Mouse (Mus musculus): ENCODE data around the gene Pi16. TPM values are rescaled to one million over a fixed set of nuclear protein-coding genes. Genes with fewer than 3 reads are reported as not detected.
"Not testable (repeated sequence)": the region's sequence is repeated elsewhere in the genome, so short reads cannot be mapped to it uniquely, and the experiment has no call there.

Gene Pi16
- 3.5 and 4.0 TPM in 2 replicates for polyA plus RNA-seq (2015; fragmentation: Nextera tagmentation; extraction: Ambion mirVana)

DNA sequence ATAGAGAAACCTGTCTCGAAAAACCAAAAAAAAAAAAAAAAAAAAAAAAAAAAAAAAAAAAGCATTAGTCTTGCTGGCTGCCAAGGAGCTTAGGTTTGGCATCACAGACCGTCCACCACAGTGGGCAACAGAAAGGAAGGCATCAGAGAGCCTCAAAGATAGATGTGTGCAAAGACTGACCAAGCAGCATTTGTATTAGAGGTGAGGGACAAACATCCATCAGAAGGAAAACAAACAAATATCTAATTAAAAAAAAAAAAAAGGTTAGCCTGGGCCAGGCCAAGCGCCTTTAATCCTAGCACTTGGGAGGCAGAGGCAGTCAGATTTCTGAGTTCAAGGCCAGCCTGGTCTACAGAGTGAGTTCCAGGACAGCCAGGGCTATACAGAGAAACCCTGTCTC, at the start of gene Pi16:
Gene Pi16 (plus strand): TSS at position 301 of the 400 bp plus-strand sequence.
- Histone ChIP-seq H3K27me3 (ENCODE audit: control insufficient read depth, insufficient read depth, low read length) (peaks cover 21% of the 10 kb centered on the region), H3K27ac (ENCODE audit: low read length) (peak within 1 kb of the TSS; percentile 65)
- not testable (repeated sequence) for H3K9ac ChIP-seq (ENCODE audit: low read length); H3K4me1 ChIP-seq (ENCODE audit: control insufficient read depth, insufficient read depth, low read length); H3K4me3 ChIP-seq (ENCODE audit: low read length); H3K4me2 ChIP-seq (ENCODE audit: low read depth, low read length); H3K36me3 ChIP-seq (ENCODE audit: control insufficient read depth, insufficient read depth); ATAC-seq (replicated peaks; ENCODE audit: extremely low read depth, insufficient read depth, low FRiP score); H3K9me3 ChIP-seq (replicated peaks; ENCODE audit: control insufficient read depth, low read length)
- WGBS: 74% methylated on average over 3 of the region's 3 CpGs

DNA sequence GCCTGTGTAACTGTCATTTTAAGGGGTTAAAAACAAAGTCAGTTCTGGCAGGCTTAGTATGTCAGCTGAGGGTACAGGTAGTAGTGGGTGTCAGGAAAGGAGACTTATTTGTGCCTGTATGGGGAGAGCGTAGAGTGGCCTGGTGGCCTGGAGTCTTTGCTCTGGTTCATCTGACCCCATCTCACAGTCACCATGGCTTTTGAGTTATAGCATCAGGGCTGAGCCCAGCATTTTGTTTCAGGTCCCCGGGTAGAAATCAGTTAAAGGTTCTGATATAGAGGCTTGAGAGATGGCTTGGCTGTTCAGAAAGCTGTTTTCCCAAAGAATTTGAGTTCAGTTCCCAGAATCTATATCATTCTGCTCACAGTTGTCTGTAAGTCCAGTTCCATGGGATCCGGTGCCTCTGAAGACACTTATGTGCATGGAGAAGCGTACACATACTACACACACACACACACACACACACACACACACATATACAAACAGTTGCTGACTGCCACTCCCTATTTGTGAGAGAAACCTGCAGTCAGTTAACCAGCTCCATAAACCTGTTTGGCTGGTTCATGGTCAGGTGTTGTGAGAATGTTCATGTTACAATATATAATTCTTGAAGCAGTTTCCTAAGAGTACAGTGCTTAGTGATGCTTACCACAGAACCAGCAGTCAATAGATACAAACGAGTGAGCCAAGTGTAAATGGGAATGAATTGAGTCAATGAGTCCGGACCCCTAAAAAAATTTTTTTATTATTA, 49.4 kb upstream of the Pi16 start:
- WGBS: 55% methylated on average over 6 of the region's 6 CpGs
- peak overlapping the region; percentile 75 for H3K4me3 ChIP-seq (ENCODE audit: low read length)
- H3K27ac ChIP-seq (ENCODE audit: low read length): peak overlapping the region; percentile 91
- H3K9me3 ChIP-seq (replicated peaks; ENCODE audit: control insufficient read depth, low read length): no peaks in the 10 kb centered on the region
- H3K4me1 ChIP-seq (ENCODE audit: control insufficient read depth, insufficient read depth, low read length): peaks cover 23% of the 10 kb centered on the region
- no peaks in the 10 kb centered on the region for H3K27me3 ChIP-seq (ENCODE audit: control insufficient read depth, insufficient read depth, low read length)
- H3K36me3 ChIP-seq (ENCODE audit: control insufficient read depth, insufficient read depth): no peaks in the 10 kb centered on the region
- ATAC-seq (replicated peaks; ENCODE audit: extremely low read depth, insufficient read depth, low FRiP score): no peak; the same call in 1 of the 2 replicates
- H3K4me2 ChIP-seq (ENCODE audit: low read depth, low read length): peak overlapping the region; percentile 63
- peak overlapping the region; percentile 90 for H3K9ac ChIP-seq (ENCODE audit: low read length)

DNA sequence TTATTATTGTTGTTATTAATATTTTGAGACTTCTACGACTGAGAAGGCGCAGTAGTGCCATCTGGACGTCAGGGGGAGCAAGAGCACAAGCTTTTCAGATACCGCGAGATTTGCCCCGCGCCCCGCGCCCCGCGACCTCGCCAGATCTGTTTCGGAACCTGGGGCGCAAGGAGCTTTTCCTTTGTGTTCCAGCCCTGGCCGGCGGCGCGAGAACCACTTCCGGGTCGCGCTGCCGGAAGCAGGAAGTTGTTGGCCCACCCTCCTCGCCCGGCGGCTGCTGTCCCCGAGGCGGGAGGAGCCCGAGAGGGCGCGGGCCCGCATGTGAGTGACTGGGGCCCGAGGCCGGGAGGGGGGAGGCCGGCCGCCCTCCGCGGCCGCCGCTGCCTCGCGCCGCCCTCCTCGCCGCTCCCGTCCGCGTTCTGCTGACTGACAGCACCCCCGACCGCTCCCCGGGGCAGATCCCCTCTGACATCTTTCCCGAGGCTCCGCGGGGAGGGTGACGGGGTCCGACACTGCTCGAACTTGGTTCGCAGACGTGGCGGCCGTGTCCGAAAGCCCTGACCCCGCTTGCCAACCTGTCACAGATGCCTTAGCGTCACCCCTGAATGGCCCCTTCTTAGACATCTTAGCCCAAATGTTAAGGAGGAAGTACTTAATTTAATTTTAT, 48.7 kb upstream of the Pi16 start, which contains the start of gene BC004004:
Gene BC004004 (plus strand): TSS at position 107 of the 667 bp plus-strand sequence.
- peak within 1 kb of the TSS; percentile 75 for H3K4me3 ChIP-seq (ENCODE audit: low read length)
- H3K9me3 ChIP-seq (replicated peaks; ENCODE audit: control insufficient read depth, low read length): no peaks in the 10 kb centered on the region
- WGBS: under 1% methylated on average over 61 of the region's 63 CpGs
- no peaks in the 10 kb centered on the region for H3K36me3 ChIP-seq (ENCODE audit: control insufficient read depth, insufficient read depth)
- H3K4me2 ChIP-seq (ENCODE audit: low read depth, low read length): peak within 1 kb of the TSS; percentile 63
- no peaks in the 10 kb centered on the region for H3K27me3 ChIP-seq (ENCODE audit: control insufficient read depth, insufficient read depth, low read length)
- ATAC-seq (replicated peaks; ENCODE audit: extremely low read depth, insufficient read depth, low FRiP score): peak; percentile 83
- H3K9ac ChIP-seq (ENCODE audit: low read length): peak within 1 kb of the TSS; percentile 90
- peaks cover 21% of the 10 kb centered on the region for H3K4me1 ChIP-seq (ENCODE audit: control insufficient read depth, insufficient read depth, low read length)
- peak within 1 kb of the TSS; percentile 91 for H3K27ac ChIP-seq (ENCODE audit: low read length)

DNA sequence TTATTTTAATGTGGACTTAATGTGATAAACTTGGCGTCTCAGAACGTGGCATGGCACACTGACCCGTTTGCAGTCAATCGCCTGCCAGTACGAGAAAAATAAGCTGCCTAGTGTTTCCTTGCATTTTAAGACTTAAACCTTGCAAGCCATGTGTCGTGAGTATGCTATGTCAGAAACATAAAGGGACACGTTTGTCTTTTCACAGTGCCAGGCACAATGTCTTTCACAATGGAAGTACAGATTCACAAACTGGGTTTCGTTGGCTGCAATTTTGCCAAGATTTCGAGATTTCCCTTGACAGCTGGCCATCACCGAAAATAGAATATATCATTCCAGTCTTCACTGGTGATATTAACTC, 48.2 kb upstream of the Pi16 start:
- Histone ChIP-seq H3K36me3 (ENCODE audit: control insufficient read depth, insufficient read depth) (no peaks in the 10 kb centered on the region), H3K4me1 (ENCODE audit: control insufficient read depth, insufficient read depth, low read length) (peaks cover 23% of the 10 kb centered on the region), H3K9ac (ENCODE audit: low read length) (peak overlapping the region; percentile 90), H3K4me3 (ENCODE audit: low read length) (peak overlapping the region; percentile 75), H3K9me3 (replicated peaks; ENCODE audit: control insufficient read depth, low read length) (no peaks in the 10 kb centered on the region), H3K4me2 (ENCODE audit: low read depth, low read length) (peak overlapping the region; percentile 63), H3K27ac (ENCODE audit: low read length) (peak overlapping the region; percentile 91), H3K27me3 (ENCODE audit: control insufficient read depth, insufficient read depth, low read length) (no peaks in the 10 kb centered on the region)
- no peak for ATAC-seq (replicated peaks; ENCODE audit: extremely low read depth, insufficient read depth, low FRiP score)
- 15% methylated on average over 10 of the region's 10 CpGs for WGBS

DNA sequence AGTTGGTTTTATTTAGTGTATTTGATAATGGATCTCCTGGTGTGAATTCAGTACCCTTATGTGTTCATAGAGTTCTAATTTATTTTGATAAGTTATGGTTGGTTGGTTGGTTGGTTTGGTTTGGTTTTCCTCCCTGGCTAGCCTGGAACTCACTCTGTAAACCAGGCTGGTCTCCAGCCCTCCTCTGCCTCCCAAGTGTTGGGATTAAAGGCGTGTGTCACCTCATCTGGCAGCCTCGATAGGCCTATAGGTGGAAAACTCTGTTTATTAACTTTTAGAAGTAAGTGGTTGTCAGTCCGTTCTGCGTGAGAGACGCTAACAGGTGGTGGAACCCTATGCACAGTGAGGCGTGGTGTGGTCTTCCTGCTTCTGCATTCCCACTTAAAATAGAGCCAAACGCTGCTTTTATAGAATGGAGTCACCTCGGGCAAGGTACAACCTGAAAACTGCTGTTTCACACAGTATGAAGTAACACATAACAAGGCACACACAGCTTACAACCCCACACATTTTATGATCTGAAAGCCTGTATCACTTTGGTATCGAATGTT, 47.3 kb upstream of the Pi16 start:
- Histone ChIP-seq H3K9ac (ENCODE audit: low read length) (no peak overlapping the region), H3K27me3 (ENCODE audit: control insufficient read depth, insufficient read depth, low read length) (no peaks in the 10 kb centered on the region), H3K4me2 (ENCODE audit: low read depth, low read length) (peak overlapping the region; percentile 63; the same call in 1 of the 2 replicates), H3K4me3 (ENCODE audit: low read length) (no peak overlapping the region), H3K4me1 (ENCODE audit: control insufficient read depth, insufficient read depth, low read length) (peaks cover 19% of the 10 kb centered on the region), H3K36me3 (ENCODE audit: control insufficient read depth, insufficient read depth) (no peaks in the 10 kb centered on the region), H3K27ac (ENCODE audit: low read length) (no peak overlapping the region), H3K9me3 (replicated peaks; ENCODE audit: control insufficient read depth, low read length) (no peaks in the 10 kb centered on the region)
- whole genome bisulfite sequencing: 88% methylated on average over 9 of the region's 9 CpGs
- no peak for ATAC-seq (replicated peaks; ENCODE audit: extremely low read depth, insufficient read depth, low FRiP score)

DNA sequence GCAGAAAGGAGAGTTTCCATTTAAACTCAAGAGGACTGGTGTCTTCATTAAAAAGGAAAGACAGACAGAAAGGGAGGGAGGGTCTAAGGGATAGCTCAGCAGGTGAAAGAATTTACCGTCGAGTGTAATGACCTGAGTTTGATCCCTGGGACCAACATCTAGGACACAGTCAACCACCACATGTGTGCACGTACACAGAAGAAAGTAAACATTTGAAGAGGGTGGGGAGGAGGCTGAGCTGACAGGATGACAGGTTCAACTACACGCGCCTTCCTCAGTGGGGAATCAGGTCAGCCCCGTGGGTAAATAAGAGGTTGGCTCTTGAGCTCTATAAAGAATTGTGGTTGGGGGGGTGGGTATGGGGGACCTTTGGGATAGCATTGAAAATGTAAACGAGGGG, 44.3 kb upstream of the Pi16 start:
- Histone ChIP-seq H3K27me3 (ENCODE audit: control insufficient read depth, insufficient read depth, low read length) (no peaks in the 10 kb centered on the region), H3K4me2 (ENCODE audit: low read depth, low read length) (no peak overlapping the region), H3K36me3 (ENCODE audit: control insufficient read depth, insufficient read depth) (no peaks in the 10 kb centered on the region), H3K9ac (ENCODE audit: low read length) (no peak overlapping the region), H3K27ac (ENCODE audit: low read length) (no peak overlapping the region), H3K9me3 (replicated peaks; ENCODE audit: control insufficient read depth, low read length) (no peaks in the 10 kb centered on the region), H3K4me3 (ENCODE audit: low read length) (no peak overlapping the region), H3K4me1 (ENCODE audit: control insufficient read depth, insufficient read depth, low read length) (peaks cover 18% of the 10 kb centered on the region)
- WGBS: 81% methylated on average over 7 of the region's 7 CpGs
- ATAC-seq (replicated peaks; ENCODE audit: extremely low read depth, insufficient read depth, low FRiP score): no peak

DNA sequence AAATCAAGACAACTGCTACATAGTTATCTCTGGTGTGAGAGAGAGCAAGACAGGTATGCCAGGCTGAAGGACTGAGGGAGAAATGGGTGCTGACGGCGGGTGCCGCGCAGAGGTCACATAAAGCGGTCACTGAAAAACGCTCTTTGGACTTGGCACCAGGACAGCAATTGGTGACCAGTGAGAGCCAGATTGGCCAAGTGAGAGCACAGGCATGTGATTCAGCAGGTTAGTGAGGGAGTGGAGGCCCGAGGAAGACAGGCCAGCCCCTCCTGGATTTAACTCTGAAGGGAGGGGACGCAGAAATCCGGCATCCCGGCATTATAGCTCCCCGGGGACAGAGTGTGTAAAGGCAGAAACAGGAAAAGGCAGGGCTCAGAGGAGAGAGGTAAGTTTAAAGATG, 43.6 kb upstream of the Pi16 start:
- no peak for ATAC-seq (replicated peaks; ENCODE audit: extremely low read depth, insufficient read depth, low FRiP score)
- no peak overlapping the region for H3K9ac ChIP-seq (ENCODE audit: low read length)
- 63% methylated on average over 11 of the region's 11 CpGs for WGBS

DNA sequence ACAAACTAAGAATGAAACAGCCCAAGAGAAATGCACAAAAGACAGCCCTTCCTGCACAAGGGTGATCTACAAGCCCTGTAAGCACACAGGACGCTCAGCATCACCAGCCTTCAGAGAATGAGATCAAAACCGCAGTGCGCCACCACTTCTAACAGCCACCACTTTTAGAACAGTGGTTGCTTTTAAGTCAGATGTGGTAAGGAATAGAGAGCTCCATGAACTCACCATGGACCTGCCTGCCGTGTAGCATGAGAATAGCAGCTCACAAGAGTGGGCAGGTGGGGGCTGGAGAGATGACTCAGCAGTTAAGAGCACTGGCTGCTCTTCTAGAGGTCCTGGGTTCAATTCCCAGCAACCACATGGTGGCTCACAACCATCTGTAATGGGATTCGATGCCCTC, 37.1 kb upstream of the Pi16 start:
- H3K4me2 ChIP-seq (ENCODE audit: low read depth, low read length): no peak overlapping the region
- H3K4me1 ChIP-seq (ENCODE audit: control insufficient read depth, insufficient read depth, low read length): no peaks in the 10 kb centered on the region; the same call in 1 of the 2 replicates
- peaks cover 17% of the 10 kb centered on the region for H3K36me3 ChIP-seq (ENCODE audit: control insufficient read depth, insufficient read depth)
- H3K9me3 ChIP-seq (replicated peaks; ENCODE audit: control insufficient read depth, low read length): no peaks in the 10 kb centered on the region
- no peak for ATAC-seq (replicated peaks; ENCODE audit: extremely low read depth, insufficient read depth, low FRiP score)
- H3K4me3 ChIP-seq (ENCODE audit: low read length): no peak overlapping the region
- no peaks in the 10 kb centered on the region for H3K27me3 ChIP-seq (ENCODE audit: control insufficient read depth, insufficient read depth, low read length)
- H3K9ac ChIP-seq (ENCODE audit: low read length): no peak overlapping the region
- 86% methylated on average over 5 of the region's 5 CpGs for WGBS
- no peak overlapping the region for H3K27ac ChIP-seq (ENCODE audit: low read length)

More for the DNA sequence above, 43.6 kb upstream of the Pi16 start:
- no peaks in the 10 kb centered on the region for H3K27me3 ChIP-seq (ENCODE audit: control insufficient read depth, insufficient read depth, low read length)
- H3K27ac ChIP-seq (ENCODE audit: low read length): no peak overlapping the region
- no peak overlapping the region for H3K4me2 ChIP-seq (ENCODE audit: low read depth, low read length)
- H3K4me1 ChIP-seq (ENCODE audit: control insufficient read depth, insufficient read depth, low read length): peaks cover 16% of the 10 kb centered on the region
- H3K36me3 ChIP-seq (ENCODE audit: control insufficient read depth, insufficient read depth): no peaks in the 10 kb centered on the region
- no peaks in the 10 kb centered on the region for H3K9me3 ChIP-seq (replicated peaks; ENCODE audit: control insufficient read depth, low read length)
- H3K4me3 ChIP-seq (ENCODE audit: low read length): no peak overlapping the region

DNA sequence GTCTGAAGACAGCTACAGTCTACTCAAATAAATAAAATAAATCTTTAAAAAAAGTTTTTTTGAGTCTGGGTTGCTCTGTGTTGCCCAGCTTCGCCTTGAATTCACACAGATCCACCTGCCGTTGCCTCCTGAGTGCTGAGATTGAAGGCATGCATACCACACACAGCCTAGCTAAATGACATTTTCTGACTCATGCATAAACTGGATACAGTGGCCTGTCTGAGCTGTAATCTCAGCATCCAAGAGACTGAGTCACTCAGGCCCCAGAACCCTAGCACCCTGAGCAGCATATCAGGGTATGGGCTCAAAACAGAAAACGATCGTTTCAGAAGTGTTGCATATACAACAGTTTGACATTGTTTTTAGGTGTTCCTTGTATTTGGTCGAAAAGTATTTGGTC, 35.9 kb upstream of the Pi16 start:
- WGBS: 75% methylated on average over 5 of the region's 5 CpGs

More for the DNA sequence above, 35.9 kb upstream of the Pi16 start:
- Histone ChIP-seq H3K4me2 (ENCODE audit: low read depth, low read length) (no peak overlapping the region), H3K9ac (ENCODE audit: low read length) (no peak overlapping the region), H3K27me3 (ENCODE audit: control insufficient read depth, insufficient read depth, low read length) (no peaks in the 10 kb centered on the region), H3K36me3 (ENCODE audit: control insufficient read depth, insufficient read depth) (peaks cover 20% of the 10 kb centered on the region), H3K27ac (ENCODE audit: low read length) (no peak overlapping the region), H3K4me1 (ENCODE audit: control insufficient read depth, insufficient read depth, low read length) (no peaks in the 10 kb centered on the region; the same call in 1 of the 2 replicates), H3K9me3 (replicated peaks; ENCODE audit: control insufficient read depth, low read length) (no peaks in the 10 kb centered on the region), H3K4me3 (ENCODE audit: low read length) (no peak overlapping the region)
- ATAC-seq (replicated peaks; ENCODE audit: extremely low read depth, insufficient read depth, low FRiP score): no peak

Measured in heart, embryonic 16.5 days (tissue).